Mouse (Mus musculus) forebrain, embryonic 16.5 days (tissue): ENCODE measurements around the gene Kcnma1. TPM values are rescaled to one million over a fixed set of nuclear protein-coding genes. Genes with fewer than 3 reads are reported as not detected.

Experiments used
- ATAC-seq: fragments of 200-750 bp; cut with Nextera tagmentation; 2 replicates; pipeline ENCODE4 v1.8.0; 2017; ENCODE audit warnings: mild to moderate bottlenecking, moderate library complexity
- H3K27ac ChIP-seq: fragments of 300-500 bp; sonication (generic); 2 replicates; pipeline ENCODE4 v1.5.1; 2014; ENCODE audit warnings: low read length, control low read depth
- H3K27me3 ChIP-seq: fragments of 300-500 bp; sonication (generic); replicated peaks from 2 replicates; pipeline ENCODE4 v1.6.1; 2014; ENCODE audit warnings: low read length; ENCODE audit not compliant: control insufficient read depth, insufficient read depth
- H3K36me3 ChIP-seq: fragments of 300-500 bp; sonication (generic); 2 replicates; pipeline ENCODE4 v1.6.1; 2014; ENCODE audit not compliant: control insufficient read depth, insufficient read depth
- H3K4me1 ChIP-seq: fragments of 300-500 bp; sonication (generic); replicated peaks from 2 replicates; pipeline ENCODE4 v1.6.1; 2014; ENCODE audit warnings: low read length; ENCODE audit not compliant: control insufficient read depth, insufficient read depth
- H3K4me2 ChIP-seq: fragments of 300-500 bp; sonication (generic); 2 replicates; pipeline ENCODE4 v1.6.1; 2014; ENCODE audit warnings: mild to moderate bottlenecking, low read length, control low read depth
- H3K4me3 ChIP-seq: fragments of 300-500 bp; sonication (generic); replicated peaks from 2 replicates; pipeline ENCODE4 v1.5.1; 2014; ENCODE audit warnings: mild to moderate bottlenecking, low read length, control low read depth
- H3K9ac ChIP-seq: fragments of 300-500 bp; sonication (generic); replicated peaks from 2 replicates; pipeline ENCODE4 v1.6.1; 2014; ENCODE audit warnings: low read depth, low read length, control low read depth
- H3K9me3 ChIP-seq: fragments of 300-500 bp; sonication (generic); 2 replicates; pipeline ENCODE4 v1.6.1; 2016; ENCODE audit warnings: low read length; ENCODE audit not compliant: control insufficient read depth
- WGBS: fragments of 180-500 bp; shearing (Covaris S2); extraction: QIAGEN DNeasy Blood & Tissue Kit; methylation state at CpG from one replicate; pipeline ENCODE4 v1.1.7; 2014; 5-methylcytosine and 5-hydroxymethylcytosine counted together
- polyA plus RNA-seq: library from polyadenylated mRNA; unstranded; fragments of >200 nt; fragmentation: Nextera tagmentation; extraction: Ambion mirVana; gene quantifications from 2 replicates; pipeline ENCODE4 v1.2.1, GENCODE M21; 2015

The Kcnma1 gene
- polyA plus RNA-seq, 1 experiment from 2014 or later = 12.3 TPM

DNA sequence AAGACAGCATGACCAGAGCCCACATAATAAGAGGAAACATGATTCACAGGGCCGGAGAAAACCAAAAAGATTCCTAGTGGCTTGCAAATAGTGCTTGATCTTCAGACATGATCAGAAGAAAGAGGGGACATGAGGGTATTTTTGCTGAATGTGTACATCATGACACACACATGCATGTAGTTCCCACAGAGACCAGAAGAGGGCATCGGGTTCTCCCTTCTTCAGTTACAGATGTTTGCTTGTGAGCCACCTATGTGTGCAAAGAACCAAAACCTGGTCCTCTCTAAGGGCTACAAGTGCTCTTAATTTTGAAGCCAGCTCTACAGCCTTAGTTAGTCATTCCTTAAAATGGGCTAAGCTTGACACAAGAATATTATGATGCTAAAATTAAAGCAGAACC is 334.9 kb downstream of the Kcnma1 start:
- no peaks in the 10 kb centered on the region for H3K27me3 ChIP-seq
- no peaks in the 10 kb centered on the region for H3K36me3 ChIP-seq
- no peak overlapping the region for H3K4me2 ChIP-seq
- no peak overlapping the region for H3K4me3 ChIP-seq
- H3K9ac ChIP-seq = no peak overlapping the region
- H3K27ac ChIP-seq = no peak overlapping the region
- no peak for ATAC-seq
- no peaks in the 10 kb centered on the region for H3K4me1 ChIP-seq
- WGBS = 67% methylated on average over 2 of the region's 2 CpGs
- H3K9me3 ChIP-seq = no peaks in the 10 kb centered on the region

- Histone ChIP-seq H3K27me3 (no peaks in the 10 kb centered on the region), H3K4me2 (no peak overlapping the region)
- 95% methylated on average over 3 of the region's 3 CpGs for WGBS
Observed at GRCm38 (mm10) chr14:23666420-23666819, 347.9 kb downstream of the Kcnma1 start.

GRCm38 (mm10) chr14:23651682-23652081 is 362.6 kb downstream of the Kcnma1 start:
- 37% methylated on average over 4 of the region's 4 CpGs for WGBS

More at GRCm38 (mm10) chr14:23666420-23666819, 347.9 kb downstream of the Kcnma1 start:
- Histone ChIP-seq H3K36me3 (no peaks in the 10 kb centered on the region), H3K9ac (no peak overlapping the region), H3K9me3 (no peaks in the 10 kb centered on the region; the same call in 1 of the 2 replicates), H3K4me1 (no peaks in the 10 kb centered on the region), H3K27ac (no peak overlapping the region), H3K4me3 (no peak overlapping the region)
- ATAC-seq = no peak

GRCm38 (mm10) chr14:23650126-23650525 is 364.2 kb downstream of the Kcnma1 start:
- no peak for ATAC-seq
- Histone ChIP-seq H3K36me3 (no peaks in the 10 kb centered on the region), H3K27ac (no peak overlapping the region), H3K4me3 (no peak overlapping the region), H3K9ac (no peak overlapping the region), H3K4me1 (no peaks in the 10 kb centered on the region), H3K9me3 (no peaks in the 10 kb centered on the region), H3K4me2 (no peak overlapping the region), H3K27me3 (no peaks in the 10 kb centered on the region)
- 93% methylated on average over 3 of the region's 3 CpGs for WGBS

More at GRCm38 (mm10) chr14:23651682-23652081, 362.6 kb downstream of the Kcnma1 start:
- Histone ChIP-seq H3K27me3 (no peaks in the 10 kb centered on the region), H3K36me3 (no peaks in the 10 kb centered on the region), H3K4me1 (no peaks in the 10 kb centered on the region), H3K9me3 (no peaks in the 10 kb centered on the region), H3K27ac (no peak overlapping the region), H3K4me3 (no peak overlapping the region), H3K4me2 (no peak overlapping the region), H3K9ac (no peak overlapping the region)
- 0 out of 2 replicates have a peak, but pooled peaks have one; percentile 31 for ATAC-seq

- 72% methylated on average over 9 of the region's 9 CpGs for WGBS
- H3K4me3 ChIP-seq = no peak overlapping the region
- no peak overlapping the region for H3K27ac ChIP-seq
- H3K4me1 ChIP-seq = no peaks in the 10 kb centered on the region
- H3K4me2 ChIP-seq = no peak overlapping the region
- H3K9me3 ChIP-seq = no peaks in the 10 kb centered on the region
- H3K27me3 ChIP-seq = no peaks in the 10 kb centered on the region
- no peak overlapping the region for H3K9ac ChIP-seq
- no peak for ATAC-seq
- H3K36me3 ChIP-seq = no peaks in the 10 kb centered on the region
Observed at GRCm38 (mm10) chr14:23645361-23646063, 368.8 kb downstream of the Kcnma1 start.

DNA sequence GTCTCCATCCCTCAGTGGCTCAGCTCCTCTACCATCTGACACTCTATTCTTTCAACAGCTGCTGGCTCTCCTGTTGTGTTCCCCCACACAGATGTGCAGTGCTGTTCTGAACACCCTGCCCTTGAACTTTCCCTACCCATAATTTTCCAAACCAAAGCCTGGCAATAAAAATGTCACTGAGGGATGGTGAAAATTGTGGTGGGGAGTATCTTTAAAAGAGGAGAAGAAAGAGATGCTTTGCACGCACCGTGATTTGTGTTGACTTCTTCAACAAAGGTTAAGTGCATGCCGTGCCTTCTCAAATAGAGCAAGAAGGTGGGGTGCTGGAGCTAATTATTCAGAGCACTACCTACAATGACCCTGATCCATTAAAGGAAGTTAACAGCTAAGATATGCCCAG is 371.1 kb downstream of the Kcnma1 start:
- Histone ChIP-seq H3K4me2 (no peak overlapping the region), H3K27ac (no peak overlapping the region), H3K9me3 (no peaks in the 10 kb centered on the region), H3K9ac (no peak overlapping the region), H3K27me3 (no peaks in the 10 kb centered on the region), H3K4me3 (no peak overlapping the region), H3K36me3 (no peaks in the 10 kb centered on the region), H3K4me1 (no peaks in the 10 kb centered on the region)
- WGBS = 75% methylated on average over 3 of the region's 3 CpGs
- ATAC-seq = no peak

- Histone ChIP-seq H3K27ac (no peak overlapping the region), H3K4me1 (no peaks in the 10 kb centered on the region), H3K9me3 (no peaks in the 10 kb centered on the region), H3K27me3 (no peaks in the 10 kb centered on the region), H3K4me2 (no peak overlapping the region), H3K36me3 (no peaks in the 10 kb centered on the region), H3K4me3 (no peak overlapping the region), H3K9ac (no peak overlapping the region)
- 52% methylated on average over 2 of the region's 2 CpGs for WGBS
- ATAC-seq = no peak
Observed at GRCm38 (mm10) chr14:23640665-23641064, 373.6 kb downstream of the Kcnma1 start.

GRCm38 (mm10) chr14:23638078-23638695 is 376.1 kb downstream of the Kcnma1 start:
- Histone ChIP-seq H3K4me2 (no peak overlapping the region), H3K27me3 (no peaks in the 10 kb centered on the region), H3K4me1 (no peaks in the 10 kb centered on the region), H3K4me3 (no peak overlapping the region), H3K27ac (no peak overlapping the region), H3K9ac (no peak overlapping the region), H3K36me3 (no peaks in the 10 kb centered on the region), H3K9me3 (no peaks in the 10 kb centered on the region)
- 73% methylated on average over 3 of the region's 3 CpGs for WGBS
- ATAC-seq = no peak

- Histone ChIP-seq H3K9ac (no peak overlapping the region), H3K27me3 (no peaks in the 10 kb centered on the region), H3K4me2 (no peak overlapping the region), H3K9me3 (no peaks in the 10 kb centered on the region), H3K4me1 (no peaks in the 10 kb centered on the region), H3K27ac (no peak overlapping the region), H3K4me3 (no peak overlapping the region), H3K36me3 (no peaks in the 10 kb centered on the region)
- no peak for ATAC-seq
- WGBS = 63% methylated on average over 4 of the region's 4 CpGs
Observed at GRCm38 (mm10) chr14:23635903-23636302, 378.4 kb downstream of the Kcnma1 start.
